Mouse (Mus musculus): ENCODE data around the gene Gm10406.
"Not testable (repeated sequence)": the region's sequence is repeated elsewhere in the genome, so short reads cannot be mapped to it uniquely, and the experiment has no call there.

Gm10406 gene

DNA sequence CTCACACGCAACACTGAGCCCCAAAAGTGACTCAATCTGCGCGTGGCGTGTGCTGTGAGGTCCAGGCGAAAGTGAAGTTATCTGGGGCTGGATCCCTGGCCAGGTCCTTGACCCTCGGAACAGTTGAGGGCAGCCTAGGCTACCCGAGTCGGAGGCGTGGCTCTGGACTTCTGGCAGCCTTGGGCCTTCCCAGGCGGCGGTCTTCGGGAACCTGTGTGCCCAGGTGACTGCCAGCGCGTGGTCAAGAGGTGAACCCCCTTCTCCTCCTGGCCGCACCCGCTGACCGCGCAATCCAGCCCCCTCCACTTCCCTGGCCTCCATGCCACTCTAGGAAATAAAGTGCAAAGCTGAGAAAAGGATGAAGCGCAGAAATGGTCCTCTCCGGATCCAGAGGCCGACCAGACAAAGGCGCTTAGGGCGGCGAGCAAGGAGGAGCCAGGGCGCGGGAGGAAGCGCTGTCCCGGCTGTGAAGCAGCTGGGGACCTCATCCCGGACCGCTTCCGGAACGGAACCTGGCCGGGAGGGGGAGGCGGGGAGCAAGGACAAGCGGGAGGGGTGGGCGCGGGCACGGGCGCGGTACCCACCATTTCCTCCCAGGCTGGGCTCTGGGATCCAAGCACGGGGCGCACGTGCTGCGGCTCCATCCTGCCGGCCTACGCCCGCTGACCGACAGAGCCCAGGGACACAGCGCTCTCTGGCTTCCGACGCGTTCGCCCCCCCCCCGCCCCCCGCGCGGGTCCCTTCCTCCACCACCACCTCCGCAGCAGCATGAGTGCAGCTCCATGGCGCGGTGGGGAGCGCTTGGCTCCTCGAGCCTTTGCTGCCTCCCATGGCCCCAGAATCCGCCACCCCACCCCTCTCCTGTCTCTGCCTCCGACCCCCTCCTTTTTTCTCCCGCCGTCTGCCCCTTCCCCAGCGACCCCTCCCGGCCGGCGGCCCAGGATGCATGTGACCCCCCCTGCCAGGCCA, at the start of gene Gm10406:
Gene Gm10406 (minus strand): TSS at position 669 of the 969 bp plus-strand sequence.
- peak; percentile 34 for DNase-seq

DNA sequence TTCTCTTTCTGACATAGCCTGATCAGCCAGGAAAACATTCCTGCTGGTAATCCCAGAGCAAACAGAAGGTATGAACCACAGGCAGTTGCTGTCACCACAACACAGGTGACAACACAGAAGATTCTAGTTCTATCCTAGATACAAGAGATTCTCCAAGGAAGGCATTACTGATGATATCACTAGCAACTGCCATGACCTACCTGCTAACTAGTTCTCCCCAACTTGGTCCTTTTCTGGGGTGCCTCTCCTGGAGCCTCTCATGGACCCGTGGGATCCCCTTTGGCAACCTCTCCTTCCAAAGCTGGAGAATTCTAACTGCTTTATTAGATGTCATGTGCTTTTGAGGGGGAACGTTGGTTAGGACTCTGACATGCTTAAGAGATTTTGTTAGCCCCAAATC, 17.6 kb upstream of the Gm10406 start, which contains the start of gene Gm3685:
Gene Gm3685 (minus strand): TSS at position 101 of the 400 bp plus-strand sequence.
- DNase-seq, result not testable (repeated sequence)

DNA sequence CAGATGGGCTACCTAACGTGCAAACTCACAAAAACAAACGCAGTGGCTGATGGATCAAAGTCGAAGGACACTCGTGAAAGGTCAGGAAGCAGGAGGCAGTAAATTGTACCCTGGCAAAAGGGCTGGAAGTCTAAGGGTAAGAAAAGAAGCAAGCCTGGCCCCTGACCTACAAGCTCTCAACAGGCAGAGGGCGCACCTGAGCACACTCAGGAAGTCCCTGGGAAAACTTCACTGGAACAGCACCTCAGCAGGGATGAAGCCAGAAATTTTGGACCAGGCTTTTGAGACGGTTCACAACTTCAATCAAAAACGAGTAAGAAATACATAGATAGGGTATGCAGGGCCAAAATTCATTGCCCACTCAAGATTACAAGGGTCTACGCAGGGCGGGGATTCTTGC, 975 bp downstream of the Gm10406 start:
- DNase-seq, result not testable (repeated sequence)

DNA sequence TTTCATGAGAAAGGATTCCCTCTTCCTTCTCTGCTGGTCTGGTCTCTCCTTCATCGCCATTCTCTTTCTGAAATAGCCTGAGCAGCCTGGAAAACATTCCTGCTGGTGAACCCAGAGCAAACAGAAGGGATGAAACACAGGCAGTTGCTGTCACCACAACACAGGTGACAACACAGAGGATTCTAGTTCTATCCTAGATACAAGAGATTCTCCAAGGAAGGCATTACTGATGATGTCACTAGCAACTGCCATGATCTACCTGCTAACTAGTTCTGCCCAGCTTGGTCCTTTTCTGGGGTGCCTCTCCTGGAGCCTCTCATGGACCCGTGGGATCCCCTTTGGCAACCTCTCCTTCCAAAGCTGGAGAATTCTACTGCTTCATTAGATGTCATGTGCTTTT, 53.5 kb downstream of the Gm10406 start, which contains the start of gene Gm6356:
Gene Gm6356 (minus strand): TSS at position 101 of the 400 bp plus-strand sequence.
- DNase-seq, result not testable (repeated sequence)
